Mouse (Mus musculus) MEL (cell line): ENCODE results near the gene Tspan32. TPM values are rescaled to one million over a fixed set of nuclear protein-coding genes. Genes with fewer than 3 reads are reported as not detected.

Experiments
- DNase-seq: peaks from one replicate; pipeline ENCODE4 v3.0.0; 2011; ENCODE audit warnings: low read depth, low spot score
- H3K27ac ChIP-seq: 2 replicates; pipeline ENCODE4 v1.5.1; 2012; ENCODE audit warnings: low read depth, mild to moderate bottlenecking, control low read depth, low read length, moderate library complexity; ENCODE audit not compliant: control insufficient read depth
- H3K27me3 ChIP-seq, 2 experiments: fragments of 150-350 bp in 1 of 2; sonication (generic) in 1 of 2; 2 replicates each; pipeline ENCODE4 v1.6.1; 2012; ENCODE audit warnings: low read length in 2 of 2, mild to moderate bottlenecking in 2 of 2, improper control_type of control experiment in 1 of 2, moderate library complexity in 1 of 2; ENCODE audit not compliant: insufficient read depth in 2 of 2, control insufficient read depth in 1 of 2
- H3K36me3 ChIP-seq, 2 experiments: 2 replicates each; pipeline ENCODE4 v1.6.1; 2012 to 2014; ENCODE audit warnings: low read length in 2 of 2, improper control_type of control experiment in 1 of 2, inconsistent platforms in 1 of 2, mild to moderate bottlenecking in 1 of 2; ENCODE audit not compliant: insufficient read depth in 2 of 2, control insufficient read depth in 1 of 2
- H3K4me1 ChIP-seq, 2 experiments: fragments of 150-350 bp in 1 of 2; sonication (generic) in 1 of 2; 2 replicates each; pipeline ENCODE4 v1.6.1; 2012; ENCODE audit warnings: low read length in 2 of 2, improper control_type of control experiment in 1 of 2, mild to moderate bottlenecking in 1 of 2; ENCODE audit not compliant: insufficient read depth in 2 of 2, control insufficient read depth in 1 of 2
- H3K4me3 ChIP-seq, 2 experiments: fragments of 150-350 bp in 1 of 2; sonication (generic) in 1 of 2; 2 replicates each; pipeline ENCODE4 v1.5.1; 2012; ENCODE audit warnings: low read depth in 2 of 2, low read length in 2 of 2, mild to moderate bottlenecking in 2 of 2, moderate library complexity in 2 of 2, control low read depth in 1 of 2, improper control_type of control experiment in 1 of 2; ENCODE audit not compliant: control insufficient read depth in 1 of 2, insufficient read depth in 1 of 2
- H3K79me2 ChIP-seq: 2 replicates; pipeline ENCODE4 v1.6.1; 2012; ENCODE audit warnings: mild to moderate bottlenecking, low read length, moderate library complexity; ENCODE audit not compliant: control insufficient read depth, poor library complexity, insufficient read depth
- H3K9ac ChIP-seq: 2 replicates; pipeline ENCODE4 v1.6.1; 2012; ENCODE audit warnings: low read depth, mild to moderate bottlenecking, control low read depth, low read length, moderate library complexity; ENCODE audit not compliant: control insufficient read depth, poor library complexity, severe bottlenecking
- H3K9me3 ChIP-seq: fragments of 150-350 bp; sonication (generic); replicated peaks from 2 replicates; pipeline ENCODE4 v1.6.1; 2012; ENCODE audit warnings: mild to moderate bottlenecking, low read length, improper control_type of control experiment, moderate library complexity; ENCODE audit not compliant: insufficient read depth
- CHD1 ChIP-seq: IDR thresholded peaks from 2 replicates; pipeline ENCODE4 v1.6.1; 2012; ENCODE audit warnings: low read depth, mild to moderate bottlenecking, inconsistent platforms, low read length, improper control_type of control experiment
- CHD2 ChIP-seq: IDR thresholded peaks from 2 replicates; pipeline ENCODE4 v1.6.1; 2011; ENCODE audit warnings: low read length, improper control_type of control experiment
- CTCF ChIP-seq, 3 experiments: IDR thresholded peaks in 2 of 3; conservative IDR thresholded peaks in 1 of 3; 2 replicates each; pipeline ENCODE4 v1.5.1; 2011 to 2012; ENCODE audit warnings: low read length in 3 of 3, low read depth in 2 of 3, mild to moderate bottlenecking in 2 of 3, improper control_type of control experiment in 1 of 3, inconsistent platforms in 1 of 3, mixed read lengths in 1 of 3, moderate library complexity in 1 of 3; ENCODE audit not compliant: control insufficient read depth in 1 of 3, insufficient read depth in 1 of 3, poor library complexity in 1 of 3, severe bottlenecking in 1 of 3
- E2F4 ChIP-seq: IDR thresholded peaks from 2 replicates; pipeline ENCODE4 v1.6.1; 2011; ENCODE audit warnings: low read depth, low read length, improper control_type of control experiment, borderline replicate concordance
- ELF1 ChIP-seq: IDR thresholded peaks from 2 replicates; pipeline ENCODE4 v1.6.1; 2014; ENCODE audit warnings: low read depth, mild to moderate bottlenecking, inconsistent platforms, low read length, improper control_type of control experiment, moderate library complexity
- EP300 ChIP-seq, 2 experiments: IDR thresholded peaks; 2 replicates each; pipeline ENCODE4 v1.6.1; 2011; ENCODE audit warnings: improper control_type of control experiment in 2 of 2, low read length in 2 of 2, low read depth in 1 of 2, mild to moderate bottlenecking in 1 of 2
- ETS1 ChIP-seq: IDR thresholded peaks from 2 replicates; pipeline ENCODE4 v1.6.1; 2012; ENCODE audit warnings: low read depth, mild to moderate bottlenecking, inconsistent platforms, low read length, improper control_type of control experiment, moderate library complexity
- GATA1 ChIP-seq: IDR thresholded peaks from 2 replicates; pipeline ENCODE4 v1.6.1; 2011; ENCODE audit warnings: low read depth, low read length, improper control_type of control experiment
- HCFC1 ChIP-seq: IDR thresholded peaks from 2 replicates; pipeline ENCODE4 v1.6.1; 2012; ENCODE audit warnings: low read depth, mild to moderate bottlenecking, inconsistent platforms, low read length, improper control_type of control experiment, moderate library complexity
- JUND ChIP-seq: IDR thresholded peaks from 2 replicates; pipeline ENCODE4 v1.6.1; 2011; ENCODE audit warnings: low read depth, mild to moderate bottlenecking, improper control_type of control experiment, low read length
- KAT2A ChIP-seq: conservative IDR thresholded peaks from 2 replicates; pipeline ENCODE4 v1.6.1; 2012; ENCODE audit warnings: low read depth, low read length, improper control_type of control experiment, inconsistent platforms
- MAFK ChIP-seq: IDR thresholded peaks from 2 replicates; pipeline ENCODE4 v1.6.1; 2011; ENCODE audit warnings: low read depth, mild to moderate bottlenecking, low read length, improper control_type of control experiment, borderline replicate concordance
- MAX ChIP-seq: IDR thresholded peaks from 2 replicates; pipeline ENCODE4 v1.6.1; 2011; ENCODE audit warnings: low read length, improper control_type of control experiment
- MAZ ChIP-seq: IDR thresholded peaks from 2 replicates; pipeline ENCODE4 v1.6.1; 2012; ENCODE audit warnings: low read depth, mild to moderate bottlenecking, inconsistent platforms, low read length, improper control_type of control experiment
- MEF2A ChIP-seq: IDR thresholded peaks from 2 replicates; pipeline ENCODE4 v1.6.1; 2014; ENCODE audit warnings: low read depth, mild to moderate bottlenecking, inconsistent platforms, low read length, improper control_type of control experiment; ENCODE audit not compliant: poor library complexity, insufficient replicate concordance, severe bottlenecking; ENCODE audit errors: extremely low read depth
- MXI1 ChIP-seq: IDR thresholded peaks from 2 replicates; pipeline ENCODE4 v1.6.1; 2011; ENCODE audit warnings: mild to moderate bottlenecking, low read depth, low read length, improper control_type of control experiment
- MYB ChIP-seq: IDR thresholded peaks from 2 replicates; pipeline ENCODE4 v1.6.1; 2011; ENCODE audit warnings: mild to moderate bottlenecking, low read depth, low read length, improper control_type of control experiment
- MYC ChIP-seq: IDR thresholded peaks from 2 replicates; pipeline ENCODE4 v1.6.1; 2011; ENCODE audit warnings: low read depth, mild to moderate bottlenecking, low read length, improper control_type of control experiment, moderate library complexity
- NELFE ChIP-seq: IDR thresholded peaks from 2 replicates; pipeline ENCODE4 v1.6.1; 2011; ENCODE audit warnings: low read depth, low read length, improper control_type of control experiment
- POLR2A ChIP-seq, 2 experiments: IDR thresholded peaks; 2 replicates each; pipeline ENCODE4 v1.6.1; 2011 to 2012; ENCODE audit warnings: low read length in 2 of 2, mild to moderate bottlenecking in 2 of 2, control low read depth in 1 of 2, improper control_type of control experiment in 1 of 2, low read depth in 1 of 2, moderate library complexity in 1 of 2; ENCODE audit not compliant: control insufficient read depth in 1 of 2, insufficient read depth in 1 of 2, poor library complexity in 1 of 2
- POLR2AphosphoS2 ChIP-seq: IDR thresholded peaks from 2 replicates; pipeline ENCODE4 v1.6.1; 2011; ENCODE audit warnings: low read length, improper control_type of control experiment
- POLR2AphosphoS5 ChIP-seq: IDR thresholded peaks from 2 replicates; pipeline ENCODE4 v1.6.1; 2012; ENCODE audit warnings: low read depth, borderline replicate concordance, mild to moderate bottlenecking, inconsistent platforms, low read length, moderate library complexity, mixed read lengths
- RAD21 ChIP-seq: IDR thresholded peaks from 2 replicates; pipeline ENCODE4 v1.6.1; 2011; ENCODE audit warnings: mild to moderate bottlenecking, low read depth, low read length, improper control_type of control experiment
- RCOR1 ChIP-seq: IDR thresholded peaks from 2 replicates; pipeline ENCODE4 v1.6.1; 2012; ENCODE audit warnings: low read depth, mild to moderate bottlenecking, inconsistent platforms, low read length, improper control_type of control experiment
- SIN3A ChIP-seq: IDR thresholded peaks from 2 replicates; pipeline ENCODE4 v1.6.1; 2012; ENCODE audit warnings: low read length, improper control_type of control experiment, inconsistent platforms
- SMC3 ChIP-seq: IDR thresholded peaks from 2 replicates; pipeline ENCODE4 v1.6.1; 2011; ENCODE audit warnings: low read depth, low read length, improper control_type of control experiment
- TAL1 ChIP-seq: IDR thresholded peaks from 2 replicates; pipeline ENCODE4 v1.6.1; 2012; ENCODE audit warnings: mild to moderate bottlenecking, inconsistent platforms, low read length, moderate library complexity, mixed read lengths
- TBP ChIP-seq: IDR thresholded peaks from 2 replicates; pipeline ENCODE4 v1.8.0; 2011; ENCODE audit warnings: low read depth, low read length, improper control_type of control experiment
- TCF12 ChIP-seq: IDR thresholded peaks from 2 replicates; pipeline ENCODE4 v1.6.1; 2014; ENCODE audit warnings: low read depth, mild to moderate bottlenecking, inconsistent platforms, low read length, improper control_type of control experiment, moderate library complexity
- UBTF ChIP-seq: IDR thresholded peaks from 2 replicates; pipeline ENCODE4 v1.6.1; 2012; ENCODE audit warnings: low read depth, mild to moderate bottlenecking, inconsistent platforms, low read length, improper control_type of control experiment, moderate library complexity, borderline replicate concordance; ENCODE audit not compliant: insufficient read depth
- USF1 ChIP-seq: IDR thresholded peaks from 2 replicates; pipeline ENCODE4 v1.6.1; 2014; ENCODE audit warnings: low read depth, mild to moderate bottlenecking, inconsistent platforms, low read length, improper control_type of control experiment, moderate library complexity
- ZC3H11A ChIP-seq: IDR thresholded peaks from 2 replicates; pipeline ENCODE4 v1.6.1; 2012; ENCODE audit warnings: low read depth, mild to moderate bottlenecking, inconsistent platforms, low read length, improper control_type of control experiment
- ZKSCAN1 ChIP-seq: IDR thresholded peaks from 2 replicates; pipeline ENCODE4 v1.6.1; 2012; ENCODE audit warnings: low read depth, mild to moderate bottlenecking, inconsistent platforms, low read length, improper control_type of control experiment, moderate library complexity
- ZMIZ1 ChIP-seq: IDR thresholded peaks from 2 replicates; pipeline ENCODE4 v1.6.1; 2012; ENCODE audit warnings: low read depth, mild to moderate bottlenecking, inconsistent platforms, low read length, improper control_type of control experiment, moderate library complexity
- ZNF384 ChIP-seq: IDR thresholded peaks from 2 replicates; pipeline ENCODE4 v1.6.1; 2012; ENCODE audit warnings: low read depth, mild to moderate bottlenecking, inconsistent platforms, low read length, improper control_type of control experiment
- polyA plus RNA-seq, 2 experiments: library from polyadenylated mRNA; stranded (reverse) in 1 of 2; unstranded in 1 of 2; fragments of >175 nt in 1 of 2; fragments of >200 nt in 1 of 2; gene quantifications; 2 replicates each; pipeline versions ENCODE4 v1.2.1 to v1.2.4; 2012; ENCODE audit warnings: low replicate concordance in 2 of 2, low read depth in 1 of 2; ENCODE audit not compliant: insufficient read length in 2 of 2, insufficient read depth in 1 of 2, missing spikeins in 1 of 2
- total RNA-seq: library from RNA; depleted of rRNA; stranded (reverse); fragments of 300-350 nt; gene quantifications from 2 replicates; pipeline ENCODE4 v1.2.3, GENCODE M21; 2012

Gene Tspan32
- total and polyA plus RNA-seq, 3 experiments, result 53.5 to 212 (median 205) TPM

- TF ChIP-seq NELFE (no peak), MXI1 (no peak), MAX (no peak), ETS1 (peak; percentile 66), RCOR1 (no peak), TCF12 (0 out of 2 replicates have a peak, but pooled peaks have one; percentile 34), E2F4 (no peak), ELF1 (no peak)
Observed at GRCm38 (mm10) chr7:142997403-142998150, 7.3 kb upstream of the Tspan32 start (continued).

- DNase-seq, result peak; percentile 71
- Histone ChIP-seq H3K27ac (peak overlapping the region; percentile 100), H3K79me2 (peaks cover 23% of the 10 kb centered on the region), H3K27me3 (no peaks in the 10 kb centered on the region), H3K9me3 (no peaks in the 10 kb centered on the region), H3K9ac (no peak overlapping the region), H3K4me3 (no peak overlapping the region), H3K4me1 (peaks cover 24 to 48% of the 10 kb centered on the region in 2 experiments), H3K36me3 (peaks cover 3 to 44% of the 10 kb centered on the region in 2 experiments; a peak in 3 of 4 replicates)
- TF ChIP-seq RCOR1 (no peak), ZMIZ1 (no peak), ETS1 (no peak), ZKSCAN1 (no peak), JUND (no peak), TBP (no peak), UBTF (no peak), MYC (no peak), ZNF384 (no peak), CHD1 (no peak), ZC3H11A (peak; percentile 10; the same call in 1 of the 2 replicates), USF1 (no peak), CTCF (IDR thresholded peaks at IDR 0.05 in 2 of 3, conservative IDR thresholded peaks at IDR 0.05 in 1 of 3; ENCODE audit: control insufficient read depth in 1 of 3, insufficient read depth in 1 of 3, low read depth in 2 of 3, low read length in 3 of 3, poor library complexity in 1 of 3, severe bottlenecking in 1 of 3) (peak; percentile 44 to 68 (median 65); a peak in 5 of 6 replicates), TCF12 (no peak), SMC3 (peak; percentile 52), CHD2 (no peak), E2F4 (no peak), MEF2A (no peak), GATA1 (no peak), MAFK (no peak), RAD21 (peak; percentile 43), MAX (no peak), TAL1 (no peak), KAT2A (no peak), POLR2AphosphoS5 (no peak), EP300 (IDR thresholded peaks at IDR 0.05; ENCODE audit: low read depth in 1 of 2, low read length in 2 of 2) (no peak), SIN3A (no peak), POLR2AphosphoS2 (no peak), MAZ (peak; percentile 69; the same call in 1 of the 2 replicates), POLR2A (IDR thresholded peaks at IDR 0.05; ENCODE audit: control insufficient read depth in 1 of 2, insufficient read depth in 1 of 2, low read depth in 1 of 2, low read length in 2 of 2, poor library complexity in 1 of 2) (no peak), ELF1 (no peak), HCFC1 (no peak), MYB (no peak)
Observed at GRCm38 (mm10) chr7:143002679-143003078, 2.2 kb upstream of the Tspan32 start.
